Mouse (Mus musculus) layer of hippocampus, postnatal 25 days (tissue): ENCODE measurements around the gene Zc3h7b. TPM values are rescaled to one million over a fixed set of nuclear protein-coding genes. Genes with fewer than 3 reads are reported as not detected.
A peak's percentile ranks its signal among the peaks of the same experiment; 100 is the strongest.

Experiments
- DNase-seq, 2 experiments: peaks; one replicate each; pipeline ENCODE4 v3.0.0; 2022; ENCODE audit warnings: mixed read lengths in 2 of 2, low spot score in 1 of 2; ENCODE audit errors: extremely low spot score in 1 of 2
- total RNA-seq, 2 experiments: library from RNA; stranded (reverse); gene quantifications; 2 replicates each; pipeline ENCODE4 v1.2.3; 2021

The Zc3h7b gene
- total RNA-seq, 2 experiments from 2014 or later, result 145 to 150 TPM

- DNase-seq, result no peak
Observed at GRCm38 (mm10) chr15:81812287-81812686, 67.4 kb downstream of the Zc3h7b start.

- no peak for DNase-seq
Observed at GRCm38 (mm10) chr15:81812696-81813631, 68.1 kb downstream of the Zc3h7b start.

- DNase-seq, result no peak
Observed at GRCm38 (mm10) chr15:81813986-81814705, 69.3 kb downstream of the Zc3h7b start.

- no peak for DNase-seq
Observed at GRCm38 (mm10) chr15:81814716-81815370, 70.0 kb downstream of the Zc3h7b start.

- no peak for DNase-seq
Observed at GRCm38 (mm10) chr15:81818404-81818803, 73.5 kb downstream of the Zc3h7b start.

GRCm38 (mm10) chr15:81822631-81823030 lies 77.8 kb downstream of the Zc3h7b start:
- DNase-seq, result no peak

GRCm38 (mm10) chr15:81824832-81825231 lies 80.0 kb downstream of the Zc3h7b start:
- no peak for DNase-seq

- no peak for DNase-seq
Observed at GRCm38 (mm10) chr15:81828426-81829207, 83.8 kb downstream of the Zc3h7b start.

- DNase-seq, result no peak
Observed at GRCm38 (mm10) chr15:81829208-81829580, 84.3 kb downstream of the Zc3h7b start.

GRCm38 (mm10) chr15:81830530-81830929 lies 85.7 kb downstream of the Zc3h7b start:
- DNase-seq, result no peak

- DNase-seq, result peak; percentile 50 to 87
Observed at GRCm38 (mm10) chr15:81831136-81831825, 86.4 kb downstream of the Zc3h7b start.

GRCm38 (mm10) chr15:81832219-81832618 lies 87.4 kb downstream of the Zc3h7b start:
- DNase-seq, result no peak

GRCm38 (mm10) chr15:81833481-81833880 lies 88.6 kb downstream of the Zc3h7b start:
- no peak for DNase-seq

- DNase-seq, result no peak
Observed at GRCm38 (mm10) chr15:81834171-81834841, 89.4 kb downstream of the Zc3h7b start.

- DNase-seq, result no peak
Observed at GRCm38 (mm10) chr15:81835007-81835880, 90.4 kb downstream of the Zc3h7b start.

- peak; percentile 54 for DNase-seq
Observed at GRCm38 (mm10) chr15:81836124-81836821, 91.4 kb downstream of the Zc3h7b start.
